Mouse (Mus musculus) hindbrain, embryonic 14.5 days (tissue): ENCODE data around the gene 1700034I23Rik. TPM values are rescaled to one million over a fixed set of nuclear protein-coding genes. Genes with fewer than 3 reads are reported as not detected.
"Not testable (repeated sequence)": the region's sequence is repeated elsewhere in the genome, so short reads cannot be mapped to it uniquely, and the experiment has no call there.

Experiments used
- ATAC-seq: fragments of 200-750 bp; cut with Nextera tagmentation; 2 replicates; pipeline ENCODE4 v1.8.0; 2017; ENCODE audit warnings: moderate number of reproducible peaks, mild to moderate bottlenecking, moderate TSS enrichment, moderate library complexity; ENCODE audit not compliant: low FRiP score
- DNase-seq: peaks from one replicate; pipeline ENCODE4 v3.0.0-alpha.2; 2015; ENCODE audit warnings: low spot score
- H3K27ac ChIP-seq: fragments of 300-500 bp; sonication (generic); 2 replicates; pipeline ENCODE4 v1.5.1; 2014; ENCODE audit warnings: mild to moderate bottlenecking, moderate library complexity
- H3K27me3 ChIP-seq: fragments of 300-500 bp; sonication (generic); 2 replicates; pipeline ENCODE4 v1.6.1; 2014; ENCODE audit warnings: mild to moderate bottlenecking, low read length, mixed read lengths; ENCODE audit not compliant: control insufficient read depth, insufficient read depth
- H3K36me3 ChIP-seq: fragments of 300-500 bp; sonication (generic); replicated peaks from 2 replicates; pipeline ENCODE4 v1.6.1; 2014; ENCODE audit not compliant: control insufficient read depth, insufficient read depth
- H3K4me1 ChIP-seq: fragments of 300-500 bp; sonication (generic); replicated peaks from 2 replicates; pipeline ENCODE4 v1.6.1; 2014; ENCODE audit warnings: antibody characterized with exemption, low read length, mixed read lengths; ENCODE audit not compliant: control insufficient read depth, insufficient read depth
- H3K4me2 ChIP-seq: fragments of 300-500 bp; sonication (generic); replicated peaks from 2 replicates; pipeline ENCODE4 v1.6.1; 2014; ENCODE audit warnings: mild to moderate bottlenecking, moderate library complexity
- H3K4me3 ChIP-seq: fragments of 300-500 bp; sonication (generic); replicated peaks from 2 replicates; pipeline ENCODE4 v1.5.1; 2014; ENCODE audit warnings: mild to moderate bottlenecking, low read length
- H3K9ac ChIP-seq: fragments of 300-500 bp; sonication (generic); 2 replicates; pipeline ENCODE4 v1.6.1; 2014
- H3K9me3 ChIP-seq: fragments of 300-500 bp; sonication (generic); 2 replicates; pipeline ENCODE4 v1.6.1; 2016; ENCODE audit warnings: low read length; ENCODE audit not compliant: control insufficient read depth
- WGBS: fragments of 180-500 bp; shearing (Covaris S2); extraction: QIAGEN DNeasy Blood & Tissue Kit; methylation state at CpG from one replicate; pipeline ENCODE4 v1.1.7; 2014; 5-methylcytosine and 5-hydroxymethylcytosine counted together
- polyA plus RNA-seq: library from polyadenylated mRNA; unstranded; fragments of >200 nt; fragmentation: Nextera tagmentation; extraction: Ambion mirVana; gene quantifications from 2 replicates; pipeline ENCODE4 v1.2.1, GENCODE M21; 2014

The 1700034I23Rik gene
- polyA plus RNA-seq, 1 experiment from 2014 or later, result 0.72 TPM

DNA sequence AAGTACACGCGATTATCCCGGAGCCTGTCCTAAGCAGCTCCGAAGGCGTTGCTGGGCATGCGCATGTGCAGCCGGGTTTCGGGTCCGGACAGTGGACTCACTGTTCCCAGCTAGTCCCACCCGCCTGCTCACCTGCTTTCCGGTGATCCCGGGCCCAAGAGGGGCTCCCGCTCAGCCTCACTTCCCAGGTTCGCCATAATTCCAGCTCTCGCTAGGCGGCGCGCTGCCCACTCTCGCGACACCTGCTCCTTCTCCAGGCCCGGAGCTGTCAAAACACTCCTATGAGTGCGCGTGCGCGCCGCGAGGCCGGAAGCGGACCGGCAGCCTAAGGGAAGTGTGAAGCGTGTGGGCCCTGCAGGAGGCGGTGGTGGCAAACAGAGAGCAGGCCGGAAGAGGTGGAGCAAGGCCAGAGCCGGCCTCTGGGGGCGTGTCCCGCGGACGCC is 8.5 kb downstream of the 1700034I23Rik start:
- ATAC-seq, result peak; percentile 99
- Histone ChIP-seq H3K9ac (peak overlapping the region; percentile 63), H3K4me2 (peak overlapping the region; percentile 63), H3K4me3 (peak overlapping the region; percentile 57), H3K27ac (peak overlapping the region; percentile 69)
- WGBS, result under 1% methylated on average over 37 of the region's 38 CpGs
- peak; percentile 94 for DNase-seq
- not testable (repeated sequence) for H3K9me3 ChIP-seq, H3K36me3 ChIP-seq, H3K27me3 ChIP-seq, H3K4me1 ChIP-seq

DNA sequence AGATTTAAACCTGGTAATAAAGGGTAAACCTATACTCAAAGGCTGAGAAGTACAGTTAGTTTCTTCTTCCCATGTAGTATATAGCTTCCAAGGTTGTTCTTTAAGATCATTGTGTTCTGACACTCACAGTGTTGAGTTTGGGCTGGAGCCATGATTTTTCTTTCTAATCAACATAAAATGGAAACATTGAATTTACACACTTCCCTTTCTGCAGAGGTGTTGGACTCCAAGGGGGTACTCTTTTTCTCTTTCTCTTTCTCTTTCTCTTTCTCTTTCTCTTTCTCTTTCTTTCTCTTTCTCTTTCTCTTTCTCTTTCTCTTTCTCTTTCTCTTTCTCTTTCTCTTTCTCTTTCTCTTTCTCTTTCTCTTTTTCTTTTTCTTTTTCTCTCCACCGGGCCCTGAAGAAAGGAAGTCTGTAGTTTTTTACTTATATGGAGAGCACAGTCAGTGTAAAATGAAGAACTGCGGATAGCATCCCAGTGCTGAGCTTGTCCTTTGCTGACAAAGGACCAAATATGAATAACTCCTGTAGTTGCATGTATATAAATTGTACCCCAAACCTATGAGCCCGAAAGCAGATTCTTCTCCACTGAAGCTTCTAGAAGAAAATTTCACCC is 49.1 kb downstream of the 1700034I23Rik start:
- H3K27me3 ChIP-seq, H3K36me3 ChIP-seq, H3K4me2 ChIP-seq, H3K4me1 ChIP-seq, ATAC-seq, H3K4me3 ChIP-seq, DNase-seq, H3K9ac ChIP-seq, H3K9me3 ChIP-seq, H3K27ac ChIP-seq: not testable (repeated sequence)
- 87% methylated on average over 3 of the region's 3 CpGs for WGBS

Other genes starting within 250 kb of the 1700034I23Rik start
- gene Slc25a31, start 193.7 kb downstream of the 1700034I23Rik start, polyA plus RNA-seq, result 0.44 and 0.59 TPM in 2 replicates
- gene Hspa4l, start 158.0 kb downstream of the 1700034I23Rik start, polyA plus RNA-seq, result 56.0 and 65.4 TPM in 2 replicates
- gene Plk4, start 102.5 kb downstream of the 1700034I23Rik start, polyA plus RNA-seq, result 12.5 and 14.5 TPM in 2 replicates
- gene Mfsd8, start 55.7 kb downstream of the 1700034I23Rik start, polyA plus RNA-seq, result 12.7 and 13.3 TPM in 2 replicates
- 10.7 and 11.3 TPM in 2 replicates for gene Abhd18, start 55.6 kb downstream of the 1700034I23Rik start, polyA plus RNA-seq
- 4.7 and 5.0 TPM in 2 replicates for gene Larp1b, start 47.3 kb upstream of the 1700034I23Rik start, polyA plus RNA-seq
- 23.2 and 26.1 TPM in 2 replicates for gene Pgrmc2, start 180.5 kb upstream of the 1700034I23Rik start, polyA plus RNA-seq